Mouse (Mus musculus) heart, adult 2 months (tissue): ENCODE data around the gene Hnrnpf.

Experiments
- CTCF ChIP-seq: fragments of 200-600 bp; IDR thresholded peaks from 2 replicates; pipeline ENCODE4 v1.8.1; 2022; ENCODE audit warnings: antibody characterized with exemption, mild to moderate bottlenecking, moderate library complexity
- EP300 ChIP-seq: fragments of 200-500 bp; IDR thresholded peaks from 2 replicates; pipeline ENCODE4 v1.6.1; 2011; ENCODE audit warnings: low read depth, low read length, control low read depth; ENCODE audit not compliant: insufficient read depth
- POLR2A ChIP-seq: fragments of 200-500 bp; IDR thresholded peaks from 2 replicates; pipeline ENCODE4 v1.6.1; 2011; ENCODE audit warnings: mild to moderate bottlenecking, low read depth, low read length, control low read depth; ENCODE audit not compliant: insufficient read depth

DNA sequence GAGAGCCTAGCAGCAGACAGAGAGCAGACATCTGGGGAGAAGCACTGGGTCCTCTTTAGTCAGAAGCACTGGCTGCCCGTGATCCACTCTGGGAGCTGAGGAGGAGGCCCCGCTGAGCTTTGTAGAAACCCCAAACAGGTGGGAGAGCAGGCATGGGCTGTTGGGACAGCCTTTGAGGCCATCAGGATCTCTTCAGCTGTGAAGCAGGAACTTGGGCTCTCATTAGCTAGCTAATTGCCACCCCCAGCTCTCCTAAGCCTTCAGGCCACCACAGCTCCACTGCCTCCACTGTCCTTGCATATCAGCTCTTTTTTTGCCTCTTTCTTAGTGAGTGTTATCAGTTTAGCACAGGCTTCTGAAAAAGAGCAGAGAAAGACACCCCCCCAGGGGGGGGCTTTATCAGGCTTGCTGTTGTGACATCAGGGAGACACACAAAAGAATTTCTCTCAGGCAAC lies 11.5 kb upstream of the Hnrnpf start:
- no peak for TF ChIP-seq EP300
- TF ChIP-seq CTCF: no peak
- TF ChIP-seq POLR2A: no peak
